Mouse (Mus musculus): ENCODE measurements around the gene Thoc6. TPM values are rescaled to one million over a fixed set of nuclear protein-coding genes. Genes with fewer than 3 reads are reported as not detected.

Gene Thoc6
- total and polyA plus RNA-seq, 3 experiments = 19.5 to 36.7 (median 30.6) TPM

GRCm38 (mm10) chr17:23630195-23631020 lies 43.3 kb downstream of the Thoc6 start:
- DNase-seq = peak; percentile 84

GRCm38 (mm10) chr17:23627813-23628212 lies 45.9 kb downstream of the Thoc6 start:
- DNase-seq = no peak

GRCm38 (mm10) chr17:23620351-23620750 lies 53.3 kb downstream of the Thoc6 start:
- DNase-seq = no peak

Other genes starting within 250 kb of the Thoc6 start
- not detected for gene Vmn2r117, start 194.2 kb downstream of the Thoc6 start, total RNA-seq (2021)
- not detected in 2 replicates for gene Vmn2r117, start 194.2 kb downstream of the Thoc6 start, polyA plus RNA-seq (2012; rRNA removed)
- gene Zfp213, start 109.6 kb downstream of the Thoc6 start, total RNA-seq (2021) = 10 to 100 TPM; 11.0 to 11.6 TPM
- gene Zfp213, start 109.6 kb downstream of the Thoc6 start, polyA plus RNA-seq (2012; rRNA removed) = 25.5 and 28.1 TPM in 2 replicates
- 10 to 100 TPM in 1 of 2 experiments, 1 to 10 TPM in 1; 6.6 to 12.4 TPM for gene Zfp13, start 74.4 kb downstream of the Thoc6 start, total RNA-seq (2021)
- 25.1 and 25.4 TPM in 2 replicates for gene Zfp13, start 74.4 kb downstream of the Thoc6 start, polyA plus RNA-seq (2012; rRNA removed)
- not detected for gene Zscan10, start 73.0 kb downstream of the Thoc6 start, total RNA-seq (2021)
- gene Zscan10, start 73.0 kb downstream of the Thoc6 start, polyA plus RNA-seq (2012; rRNA removed) = 0.04 TPM in 1 of 2 replicates, not detected in the other
- under 1 TPM in 1 of 2 experiments, not detected in 1; 0.10 TPM for gene Mmp25, start 28.6 kb downstream of the Thoc6 start, total RNA-seq (2021)
- gene Mmp25, start 28.6 kb downstream of the Thoc6 start, polyA plus RNA-seq (2012; rRNA removed) = 0.13 and 0.42 TPM in 2 replicates
- not detected for gene Bicdl2, start 13.4 kb downstream of the Thoc6 start, total RNA-seq (2021)
- gene Bicdl2, start 13.4 kb downstream of the Thoc6 start, polyA plus RNA-seq (2012; rRNA removed) = not detected in 2 replicates
- 100 to 1,000 TPM; 170 to 228 TPM for gene Hcfc1r1, start 286 bp downstream of the Thoc6 start, total RNA-seq (2021)
- 747 and 838 TPM in 2 replicates for gene Hcfc1r1, start 286 bp downstream of the Thoc6 start, polyA plus RNA-seq (2012; rRNA removed)
- 100 to 1,000 TPM; 147 to 270 TPM for gene Tnfrsf12a, start 3.6 kb upstream of the Thoc6 start, total RNA-seq (2021)
- gene Tnfrsf12a, start 3.6 kb upstream of the Thoc6 start, polyA plus RNA-seq (2012; rRNA removed) = 83.4 and 96.8 TPM in 2 replicates
- not detected for gene Cldn6, start 5.4 kb upstream of the Thoc6 start, total RNA-seq (2021)
- not detected in 2 replicates for gene Cldn6, start 5.4 kb upstream of the Thoc6 start, polyA plus RNA-seq (2012; rRNA removed)
- gene Cldn9, start 10.1 kb upstream of the Thoc6 start, total RNA-seq (2021) = under 1 TPM in 1 of 2 experiments, not detected in 1; 0.21 TPM
- gene Cldn9, start 10.1 kb upstream of the Thoc6 start, polyA plus RNA-seq (2012; rRNA removed) = 0.09 and 0.13 TPM in 2 replicates
- gene 1520401A03Rik, start 48.9 kb upstream of the Thoc6 start, total RNA-seq (2021) = 10 to 100 TPM in 1 of 2 experiments, 1 to 10 TPM in 1; 2.5 to 18.2 TPM
- 1.8 and 2.4 TPM in 2 replicates for gene 1520401A03Rik, start 48.9 kb upstream of the Thoc6 start, polyA plus RNA-seq (2012; rRNA removed)
- 1 to 10 TPM; 2.8 to 2.9 TPM for gene Pkmyt1, start 52.5 kb upstream of the Thoc6 start, total RNA-seq (2021)
- 21.8 and 23.1 TPM in 2 replicates for gene Pkmyt1, start 52.5 kb upstream of the Thoc6 start, polyA plus RNA-seq (2012; rRNA removed)
- 10 to 100 TPM in 1 of 2 experiments, 1 to 10 TPM in 1; 7.6 to 17.6 TPM for gene Paqr4, start 67.0 kb upstream of the Thoc6 start, total RNA-seq (2021)
- 33.3 and 37.8 TPM in 2 replicates for gene Paqr4, start 67.0 kb upstream of the Thoc6 start, polyA plus RNA-seq (2012; rRNA removed)
- gene Kremen2, start 72.0 kb upstream of the Thoc6 start, total RNA-seq (2021) = not detected
- 0.28 and 0.54 TPM in 2 replicates for gene Kremen2, start 72.0 kb upstream of the Thoc6 start, polyA plus RNA-seq (2012; rRNA removed)
- 10 to 100 TPM; 61.8 to 85.0 TPM for gene Flywch1, start 97.7 kb upstream of the Thoc6 start, total RNA-seq (2021)
- 45.8 and 49.3 TPM in 2 replicates for gene Flywch1, start 97.7 kb upstream of the Thoc6 start, polyA plus RNA-seq (2012; rRNA removed)
- 1 to 10 TPM; 4.3 to 6.7 TPM for gene Flywch2, start 112.2 kb upstream of the Thoc6 start, total RNA-seq (2021)
- 8.7 and 12.0 TPM in 2 replicates for gene Flywch2, start 112.2 kb upstream of the Thoc6 start, polyA plus RNA-seq (2012; rRNA removed)
- gene Srrm2, start 116.7 kb upstream of the Thoc6 start, total RNA-seq (2021) = 100 to 1,000 TPM; 322 to 545 TPM
- gene Srrm2, start 116.7 kb upstream of the Thoc6 start, polyA plus RNA-seq (2012; rRNA removed) = 1,031 and 1,277 TPM in 2 replicates
- gene Elob, start 155.3 kb upstream of the Thoc6 start, total RNA-seq (2021) = 100 to 1,000 TPM; 447 to 451 TPM
- gene Elob, start 155.3 kb upstream of the Thoc6 start, polyA plus RNA-seq (2012; rRNA removed) = 513 and 552 TPM in 2 replicates
- not detected for gene Prss33, start 162.2 kb upstream of the Thoc6 start, total RNA-seq (2021)
- gene Prss33, start 162.2 kb upstream of the Thoc6 start, polyA plus RNA-seq (2012; rRNA removed) = 0.10 and 0.24 TPM in 2 replicates
- not detected for gene Prss32, start 170.0 kb upstream of the Thoc6 start, total RNA-seq (2021)
- 0.06 TPM in 1 of 2 replicates, not detected in the other for gene Prss32, start 170.0 kb upstream of the Thoc6 start, polyA plus RNA-seq (2012; rRNA removed)
- gene Prss41, start 170.3 kb upstream of the Thoc6 start, total RNA-seq (2021) = under 1 TPM; 0.35 to 0.45 TPM
- 0.28 and 0.90 TPM in 2 replicates for gene Prss41, start 170.3 kb upstream of the Thoc6 start, polyA plus RNA-seq (2012; rRNA removed)
- not detected for gene Prss21, start 194.2 kb upstream of the Thoc6 start, total RNA-seq (2021)
- not detected in 2 replicates for gene Prss21, start 194.2 kb upstream of the Thoc6 start, polyA plus RNA-seq (2012; rRNA removed)
- gene Dcpp1, start 207.0 kb upstream of the Thoc6 start, total RNA-seq (2021) = not detected
- not detected in 2 replicates for gene Dcpp1, start 207.0 kb upstream of the Thoc6 start, polyA plus RNA-seq (2012; rRNA removed)
- not detected for gene Dcpp2, start 207.0 kb upstream of the Thoc6 start, total RNA-seq (2021)
- not detected in 2 replicates for gene Dcpp2, start 207.0 kb upstream of the Thoc6 start, polyA plus RNA-seq (2012; rRNA removed)
- gene Dcpp3, start 243.6 kb upstream of the Thoc6 start, total RNA-seq (2021) = not detected
- not detected in 2 replicates for gene Dcpp3, start 243.6 kb upstream of the Thoc6 start, polyA plus RNA-seq (2012; rRNA removed)

All from adrenal gland, adult 2 months (tissue).